Mouse (Mus musculus): ENCODE data around the gene Gm17359.

GRCm38 (mm10) chr3:79495151-79495550 lies 158.7 kb downstream of the Gm17359 start:
- TF ChIP-seq POLR2A (IDR thresholded peaks at IDR 0.05; ENCODE audit: borderline replicate concordance, control insufficient read depth, low read depth, low read length) (no peak), CTCF (IDR thresholded peaks at IDR 0.05; ENCODE audit: control insufficient read depth, insufficient read depth, low read length) (no peak)

Data from bone marrow, adult 2 months (tissue).